Mouse (Mus musculus) CH12.LX (cell line): ENCODE measurements around the gene Ankrd9. TPM values are rescaled to one million over a fixed set of nuclear protein-coding genes. Genes with fewer than 3 reads are reported as not detected.

Experiments used
- DNase-seq: peaks from one replicate; pipeline ENCODE4 v3.0.0-alpha.2; 2013; ENCODE audit errors: extremely low read depth
- H3K27ac ChIP-seq: 2 replicates; pipeline ENCODE4 v1.5.1; 2012; ENCODE audit warnings: low read depth, mild to moderate bottlenecking, control low read depth, moderate library complexity; ENCODE audit not compliant: insufficient read depth
- H3K27me3 ChIP-seq: replicated peaks from 2 replicates; pipeline ENCODE3; 2012; ENCODE audit warnings: inconsistent platforms
- H3K36me3 ChIP-seq, 2 experiments: replicated peaks in 1 of 2; 2 replicates each; pipeline versions ENCODE3 to v1.6.1; 2012; ENCODE audit warnings: inconsistent platforms in 1 of 2, low read length in 1 of 2, mild to moderate bottlenecking in 1 of 2, mixed read lengths in 1 of 2, moderate library complexity in 1 of 2; ENCODE audit not compliant: control insufficient read depth in 1 of 2, insufficient read depth in 1 of 2
- H3K4me1 ChIP-seq, 2 experiments: 2 replicates each; pipeline ENCODE4 v1.6.1; 2012; ENCODE audit warnings: inconsistent platforms in 1 of 2, moderate library complexity in 1 of 2; ENCODE audit not compliant: insufficient read depth in 2 of 2, control insufficient read depth in 1 of 2
- H3K4me2 ChIP-seq: 2 replicates; pipeline ENCODE4 v1.6.1; 2012; ENCODE audit warnings: low read depth, mild to moderate bottlenecking, control low read depth; ENCODE audit not compliant: poor library complexity, insufficient read depth, severe bottlenecking
- H3K4me3 ChIP-seq, 3 experiments: fragments of 150-350 bp in 1 of 3; sonication (generic) in 1 of 3; replicated peaks in 1 of 3; 2 replicates each; pipeline versions ENCODE3 to v1.5.1; 2011 to 2012; ENCODE audit warnings: low read depth in 2 of 3, low read length in 2 of 3, mild to moderate bottlenecking in 2 of 3, moderate library complexity in 2 of 3, control low read depth in 1 of 3, improper control_type of control experiment in 1 of 3, inconsistent platforms in 1 of 3, mixed read lengths in 1 of 3; ENCODE audit not compliant: poor library complexity in 1 of 3
- H3K79me2 ChIP-seq: replicated peaks from 2 replicates; pipeline ENCODE4 v1.6.1; 2012; ENCODE audit warnings: mild to moderate bottlenecking, moderate library complexity; ENCODE audit not compliant: control insufficient read depth, poor library complexity, insufficient read depth, severe bottlenecking; ENCODE audit errors: extremely low read depth
- H3K9ac ChIP-seq: 2 replicates; pipeline ENCODE4 v1.6.1; 2012; ENCODE audit warnings: low read depth, mild to moderate bottlenecking, control low read depth, moderate library complexity; ENCODE audit not compliant: insufficient read depth
- H3K9me3 ChIP-seq: replicated peaks from 2 replicates; pipeline ENCODE3; 2012; ENCODE audit warnings: low read length, inconsistent platforms, mixed read lengths
- CHD1 ChIP-seq: IDR thresholded peaks from 2 replicates; pipeline ENCODE4 v1.6.1; 2012; ENCODE audit warnings: low read depth, low read length, improper control_type of control experiment, inconsistent platforms
- CTCF ChIP-seq, 2 experiments: IDR thresholded peaks in 1 of 2; conservative IDR thresholded peaks in 1 of 2; 2 replicates each; pipeline ENCODE4 v1.5.1; 2011 to 2012; ENCODE audit warnings: low read depth in 2 of 2, low read length in 2 of 2, improper control_type of control experiment in 1 of 2, inconsistent platforms in 1 of 2, mild to moderate bottlenecking in 1 of 2, moderate library complexity in 1 of 2
- E2F4 ChIP-seq: IDR thresholded peaks from 2 replicates; pipeline ENCODE4 v1.6.1; 2011; ENCODE audit warnings: low read depth, low read length, improper control_type of control experiment; ENCODE audit not compliant: insufficient replicate concordance
- ELF1 ChIP-seq: IDR thresholded peaks from 2 replicates; pipeline ENCODE4 v1.6.1; 2014; ENCODE audit warnings: low read depth, mild to moderate bottlenecking, inconsistent platforms, low read length, improper control_type of control experiment
- EP300 ChIP-seq: IDR thresholded peaks from 2 replicates; pipeline ENCODE4 v1.6.1; 2011; ENCODE audit warnings: low read length, improper control_type of control experiment
- GABPA ChIP-seq: IDR thresholded peaks from 2 replicates; pipeline ENCODE4 v1.6.1; 2012; ENCODE audit warnings: low read depth, low read length, improper control_type of control experiment, inconsistent platforms; ENCODE audit not compliant: insufficient replicate concordance
- HCFC1 ChIP-seq: IDR thresholded peaks from 2 replicates; pipeline ENCODE4 v1.6.1; 2012; ENCODE audit warnings: low read depth, mild to moderate bottlenecking, inconsistent platforms, low read length, improper control_type of control experiment
- IRF4 ChIP-seq: IDR thresholded peaks from 2 replicates; pipeline ENCODE4 v1.6.1; 2014; ENCODE audit warnings: low read depth, mild to moderate bottlenecking, inconsistent platforms, low read length, improper control_type of control experiment
- JUN ChIP-seq: IDR thresholded peaks from 2 replicates; pipeline ENCODE4 v1.6.1; 2011; ENCODE audit warnings: low read depth, mild to moderate bottlenecking, low read length, improper control_type of control experiment, moderate library complexity; ENCODE audit not compliant: insufficient read depth
- JUND ChIP-seq: conservative IDR thresholded peaks from 2 replicates; pipeline ENCODE4 v1.6.1; 2011; ENCODE audit warnings: low read depth, low read length, improper control_type of control experiment
- KAT2A ChIP-seq: IDR thresholded peaks from 2 replicates; pipeline ENCODE4 v1.6.1; 2012; ENCODE audit warnings: low read length, improper control_type of control experiment, inconsistent platforms; ENCODE audit not compliant: insufficient replicate concordance
- MAFK ChIP-seq: IDR thresholded peaks from 2 replicates; pipeline ENCODE4 v1.6.1; 2011; ENCODE audit warnings: low read length, improper control_type of control experiment; ENCODE audit not compliant: insufficient replicate concordance
- MAX ChIP-seq: IDR thresholded peaks from 2 replicates; pipeline ENCODE4 v1.6.1; 2011; ENCODE audit warnings: low read length, improper control_type of control experiment
- MXI1 ChIP-seq: IDR thresholded peaks from 2 replicates; pipeline ENCODE4 v1.6.1; 2011; ENCODE audit warnings: mild to moderate bottlenecking, low read depth, low read length, improper control_type of control experiment
- MYC ChIP-seq: IDR thresholded peaks from 2 replicates; pipeline ENCODE4 v1.6.1; 2011; ENCODE audit warnings: low read depth, mild to moderate bottlenecking, improper control_type of control experiment, low read length
- NELFE ChIP-seq: IDR thresholded peaks from 2 replicates; pipeline ENCODE4 v1.6.1; 2011; ENCODE audit warnings: low read depth, low read length, improper control_type of control experiment
- PAX5 ChIP-seq: IDR thresholded peaks from 2 replicates; pipeline ENCODE4 v1.6.1; 2012; ENCODE audit warnings: low read length, inconsistent platforms, mixed read lengths
- RAD21 ChIP-seq: IDR thresholded peaks from 2 replicates; pipeline ENCODE4 v1.6.1; 2011; ENCODE audit warnings: low read depth, mild to moderate bottlenecking, low read length, improper control_type of control experiment, moderate library complexity
- RCOR1 ChIP-seq: conservative IDR thresholded peaks from 2 replicates; pipeline ENCODE4 v1.6.1; 2012; ENCODE audit warnings: low read depth, mild to moderate bottlenecking, inconsistent platforms, low read length, improper control_type of control experiment
- SIN3A ChIP-seq: IDR thresholded peaks from 2 replicates; pipeline ENCODE4 v1.6.1; 2012; ENCODE audit warnings: low read length, improper control_type of control experiment, inconsistent platforms
- SMC3 ChIP-seq: IDR thresholded peaks from 2 replicates; pipeline ENCODE4 v1.6.1; 2011; ENCODE audit warnings: low read depth, low read length, improper control_type of control experiment
- UBTF ChIP-seq: IDR thresholded peaks from 2 replicates; pipeline ENCODE4 v1.6.1; 2012; ENCODE audit warnings: low read depth, mild to moderate bottlenecking, inconsistent platforms, low read length, improper control_type of control experiment, moderate library complexity
- USF1 ChIP-seq: IDR thresholded peaks from 2 replicates; pipeline ENCODE4 v1.6.1; 2014; ENCODE audit warnings: low read depth, mild to moderate bottlenecking, inconsistent platforms, low read length, improper control_type of control experiment
- ZMIZ1 ChIP-seq: IDR thresholded peaks from 2 replicates; pipeline ENCODE4 v1.6.1; 2012; ENCODE audit warnings: low read depth, mild to moderate bottlenecking, inconsistent platforms, low read length, improper control_type of control experiment
- dilution Hi-C: fragments of 300-500 bp; cut with MboI; formaldehyde crosslinking; loops from 2 replicates; pipeline ENCODE4 v1.14.3; 2020; ENCODE audit warnings: low sequenced_read_pairs; ENCODE audit not compliant: extremely low pct_unique_long_range_greater_than_20kb, extremely low pct_ligation_motif_present
- in situ Hi-C: fragments of 300-500 bp; cut with MboI; formaldehyde crosslinking; loops from 3 replicates; pipeline ENCODE4 v1.14.3; 2019; ENCODE audit warnings: low sequenced_read_pairs, low pct_ligation_motif_present, low pct_unique_long_range_greater_than_20kb, mixed read lengths
- polyA plus RNA-seq: library from polyadenylated mRNA; unstranded; fragments of >175 nt; gene quantifications from 2 replicates; pipeline ENCODE4 v1.2.1, GENCODE M21; 2012; ENCODE audit warnings: low read depth; ENCODE audit not compliant: insufficient read length
- total RNA-seq, 2 experiments: library from RNA; depleted of rRNA; stranded (reverse); fragments of 300-350 nt in 1 of 2; fragments of >200 nt in 1 of 2; gene quantifications; 2 replicates each; pipeline ENCODE4 v1.2.3; 2012 to 2014

The Ankrd9 gene
- total and polyA plus RNA-seq, 3 experiments, result 2.4 to 5.2 (median 2.5) TPM

GRCm38 (mm10) chr12:110989409-110989808 is 10.6 kb upstream of the Ankrd9 start:
- H3K79me2 ChIP-seq, result no peaks in the 10 kb centered on the region
- no peak for DNase-seq
- H3K36me3 ChIP-seq, result no peaks in the 10 kb centered on the region
- no peak overlapping the region for H3K4me2 ChIP-seq
- H3K27ac ChIP-seq, result no peak overlapping the region
- dilution Hi-C loops, result no loop called here
- peaks cover 9 to 23% of the 10 kb centered on the region in 2 experiments for H3K4me1 ChIP-seq
- TF ChIP-seq MYC (no peak), NELFE (no peak), IRF4 (no peak), SMC3 (no peak), USF1 (no peak)
- TF ChIP-seq, all 38 proteins: peak for 0
- H3K27me3 ChIP-seq, result no peaks in the 10 kb centered on the region
- in situ Hi-C loops, result no loop called here
- no peak overlapping the region for H3K9ac ChIP-seq
- H3K4me3 ChIP-seq, result no peak overlapping the region
- no peaks in the 10 kb centered on the region for H3K9me3 ChIP-seq

GRCm38 (mm10) chr12:110986536-110987425 is 7.9 kb upstream of the Ankrd9 start:
- TF ChIP-seq KAT2A (no peak), USF1 (no peak), HCFC1 (no peak), ELF1 (no peak), MYC (no peak), JUND (no peak), MXI1 (no peak), CTCF (conservative IDR thresholded peaks at IDR 0.05 in 1 of 2, IDR thresholded peaks at IDR 0.05 in 1 of 2; ENCODE audit: low read depth in 2 of 2, low read length in 2 of 2) (no peak)
- in situ Hi-C loops, result no loop called here
- H3K27me3 ChIP-seq, result peaks cover 4% of the 10 kb centered on the region
- no peak overlapping the region for H3K27ac ChIP-seq
- no peak overlapping the region for H3K9ac ChIP-seq
- H3K4me1 ChIP-seq, result peaks cover 20 to 36% of the 10 kb centered on the region in 2 experiments
- no peaks in the 10 kb centered on the region for H3K9me3 ChIP-seq
- no peak for DNase-seq
- H3K79me2 ChIP-seq, result no peaks in the 10 kb centered on the region
- no peak overlapping the region for H3K4me3 ChIP-seq
- H3K36me3 ChIP-seq, result no peaks in the 10 kb centered on the region
- H3K4me2 ChIP-seq, result no peak overlapping the region
- dilution Hi-C loops, result no loop called here

GRCm38 (mm10) chr12:110985141-110985540 is 6.3 kb upstream of the Ankrd9 start:
- in situ Hi-C loops (no loop called here), dilution Hi-C loops (no loop called here)
- no peaks in the 10 kb centered on the region for H3K36me3 ChIP-seq
- no peak overlapping the region for H3K9ac ChIP-seq
- no peak for DNase-seq
- no peak overlapping the region for H3K4me2 ChIP-seq
- H3K9me3 ChIP-seq, result no peaks in the 10 kb centered on the region
- no peaks in the 10 kb centered on the region for H3K79me2 ChIP-seq
- peaks cover 9% of the 10 kb centered on the region for H3K27me3 ChIP-seq
- no peak overlapping the region for H3K27ac ChIP-seq
- H3K4me3 ChIP-seq, result no peak overlapping the region
- peaks cover 20 to 30% of the 10 kb centered on the region in 2 experiments for H3K4me1 ChIP-seq
- TF ChIP-seq RAD21, result no peak
- TF ChIP-seq MXI1, result no peak
- TF ChIP-seq RCOR1, result no peak
- no peak for TF ChIP-seq PAX5
- TF ChIP-seq GABPA, result no peak
- no peak for TF ChIP-seq HCFC1
- TF ChIP-seq SIN3A, result no peak
- TF ChIP-seq CHD1, result no peak
- no peak for TF ChIP-seq ZMIZ1
- no peak for TF ChIP-seq EP300
- no peak for TF ChIP-seq MAX
- TF ChIP-seq NELFE, result no peak
- TF ChIP-seq JUN, result no peak
- no peak for TF ChIP-seq CTCF (conservative IDR thresholded peaks at IDR 0.05 in 1 of 2, IDR thresholded peaks at IDR 0.05 in 1 of 2; ENCODE audit: low read depth in 2 of 2, low read length in 2 of 2)
- no peak for TF ChIP-seq MAFK
- TF ChIP-seq UBTF, result no peak
- no peak for TF ChIP-seq E2F4
